Mouse (Mus musculus): ENCODE measurements around the gene Rpl13a. TPM values are rescaled to one million over a fixed set of nuclear protein-coding genes. Genes with fewer than 3 reads are reported as not detected.
"Not testable (repeated sequence)": the region's sequence is repeated elsewhere in the genome, so short reads cannot be mapped to it uniquely, and the experiment has no call there.

The Rpl13a gene
- 1,000 to 10,000 TPM in 1 of 4 experiments, 100 to 1,000 TPM in 3; 731 to 1,022 (median 859) TPM for total RNA-seq (2022)

- DNase-seq (ENCODE audit: low spot score in 2 of 2), result peak; percentile 100
These were observed at the start of gene Rpl13a for GRCm38 (mm10) chr7:45128624-45129246. Gene Rpl13a, minus strand, starts transcription at chr7:45128761.

- DNase-seq (ENCODE audit: low spot score in 2 of 2), result no peak
These were observed 47.8 kb upstream of the Rpl13a start for GRCm38 (mm10) chr7:45176356-45176755.

- no peak for DNase-seq (ENCODE audit: low spot score in 2 of 2)
These were observed 47.4 kb upstream of the Rpl13a start for GRCm38 (mm10) chr7:45175929-45176328.

GRCm38 (mm10) chr7:45175398-45175797 is 46.8 kb upstream of the Rpl13a start:
- DNase-seq (ENCODE audit: low spot score in 2 of 2), result no peak

- no peak for DNase-seq (ENCODE audit: low spot score in 2 of 2)
These were observed 46.2 kb upstream of the Rpl13a start for GRCm38 (mm10) chr7:45174567-45175280.

- DNase-seq (ENCODE audit: low spot score in 2 of 2), result not testable (repeated sequence)
These were observed 45.2 kb upstream of the Rpl13a start for GRCm38 (mm10) chr7:45173772-45174171.

GRCm38 (mm10) chr7:45172974-45173373 is 44.4 kb upstream of the Rpl13a start:
- no peak for DNase-seq (ENCODE audit: low spot score in 2 of 2)

- DNase-seq (ENCODE audit: low spot score in 2 of 2), result peak; percentile 61 to 73
These were observed 40.9 kb upstream of the Rpl13a start for GRCm38 (mm10) chr7:45169495-45169894.

- DNase-seq (ENCODE audit: low spot score in 2 of 2), result no peak
These were observed 40.1 kb upstream of the Rpl13a start for GRCm38 (mm10) chr7:45168656-45169055.

- peak; percentile 66 to 69 for DNase-seq (ENCODE audit: low spot score in 2 of 2)
These were observed 39.3 kb upstream of the Rpl13a start for GRCm38 (mm10) chr7:45167761-45168445.

- peak in 1 of 2 experiments; percentile 61 for DNase-seq (ENCODE audit: low spot score in 2 of 2)
These were observed 38.4 kb upstream of the Rpl13a start for GRCm38 (mm10) chr7:45166950-45167401.

GRCm38 (mm10) chr7:45165701-45166100 is 37.1 kb upstream of the Rpl13a start:
- no peak for DNase-seq (ENCODE audit: low spot score in 2 of 2)

- DNase-seq (ENCODE audit: low spot score in 2 of 2), result no peak
These were observed 36.3 kb upstream of the Rpl13a start for GRCm38 (mm10) chr7:45164833-45165232.

GRCm38 (mm10) chr7:45163735-45164490 is 35.4 kb upstream of the Rpl13a start, which contains the start of gene Slc17a7:
Gene Slc17a7, plus strand, starts transcription at chr7:45163949.
- no peak for DNase-seq (ENCODE audit: low spot score in 2 of 2)

- DNase-seq (ENCODE audit: low spot score in 2 of 2), result no peak
These were observed 34.5 kb upstream of the Rpl13a start for GRCm38 (mm10) chr7:45162996-45163615.

- no peak for DNase-seq (ENCODE audit: low spot score in 2 of 2)
These were observed 34.0 kb upstream of the Rpl13a start for GRCm38 (mm10) chr7:45162551-45162950.

- DNase-seq (ENCODE audit: low spot score in 2 of 2), result peak; percentile 91 to 94
These were observed 33.3 kb upstream of the Rpl13a start for GRCm38 (mm10) chr7:45161612-45162473.

GRCm38 (mm10) chr7:45160866-45161265 is 32.3 kb upstream of the Rpl13a start:
- DNase-seq (ENCODE audit: low spot score in 2 of 2), result no peak

- DNase-seq (ENCODE audit: low spot score in 2 of 2), result no peak
These were observed 31.8 kb upstream of the Rpl13a start for GRCm38 (mm10) chr7:45160316-45160800.

- no peak for DNase-seq (ENCODE audit: low spot score in 2 of 2)
These were observed 30.4 kb upstream of the Rpl13a start for GRCm38 (mm10) chr7:45158991-45159390.

Data from layer of hippocampus, adult 8-10 months (tissue).